Mouse (Mus musculus): ENCODE measurements around the gene Rassf1.

Gene Rassf1

DNA sequence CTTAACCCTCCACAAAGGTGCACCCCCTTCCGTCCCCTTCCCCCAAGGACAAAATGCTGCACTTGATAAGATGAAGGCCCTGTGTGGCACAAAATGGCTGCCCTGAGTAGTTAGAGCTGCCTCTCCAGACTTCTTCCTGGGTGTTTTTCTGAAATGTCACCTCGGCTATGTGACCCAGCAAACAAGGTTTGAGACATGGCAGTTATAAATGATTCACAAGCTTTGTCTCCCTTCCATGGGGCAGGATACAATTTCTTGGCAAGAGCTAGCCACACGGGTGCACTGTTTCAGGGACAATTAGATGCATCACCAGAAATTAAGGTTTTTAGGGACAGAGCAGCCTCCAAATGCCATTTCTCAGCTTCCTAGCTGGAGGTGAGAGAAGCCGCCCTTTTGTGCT lies 10.9 kb upstream of the Rassf1 start:
- DNase-seq (ENCODE audit: low read depth, low spot score), result no peak

DNA sequence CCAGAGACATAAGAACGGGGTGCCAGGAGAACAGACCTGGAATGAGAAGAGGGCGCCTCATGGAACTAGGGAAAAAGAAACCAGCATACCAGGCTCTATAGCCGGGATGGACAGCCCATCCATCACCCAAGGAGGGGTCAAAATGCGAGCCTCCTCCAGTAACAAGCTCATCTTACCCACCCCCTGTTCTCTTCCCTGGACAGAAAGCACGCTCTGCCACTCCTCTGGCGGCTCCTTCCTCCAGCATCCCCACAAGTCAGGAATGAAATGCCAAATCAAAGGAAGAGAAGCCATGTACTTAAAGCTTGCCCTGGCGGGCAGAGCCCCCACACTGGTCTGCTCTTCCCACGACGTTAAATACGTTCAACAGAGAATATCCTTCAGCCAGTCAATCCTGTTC lies 10.3 kb upstream of the Rassf1 start:
- no peak for DNase-seq (ENCODE audit: low read depth, low spot score)

DNA sequence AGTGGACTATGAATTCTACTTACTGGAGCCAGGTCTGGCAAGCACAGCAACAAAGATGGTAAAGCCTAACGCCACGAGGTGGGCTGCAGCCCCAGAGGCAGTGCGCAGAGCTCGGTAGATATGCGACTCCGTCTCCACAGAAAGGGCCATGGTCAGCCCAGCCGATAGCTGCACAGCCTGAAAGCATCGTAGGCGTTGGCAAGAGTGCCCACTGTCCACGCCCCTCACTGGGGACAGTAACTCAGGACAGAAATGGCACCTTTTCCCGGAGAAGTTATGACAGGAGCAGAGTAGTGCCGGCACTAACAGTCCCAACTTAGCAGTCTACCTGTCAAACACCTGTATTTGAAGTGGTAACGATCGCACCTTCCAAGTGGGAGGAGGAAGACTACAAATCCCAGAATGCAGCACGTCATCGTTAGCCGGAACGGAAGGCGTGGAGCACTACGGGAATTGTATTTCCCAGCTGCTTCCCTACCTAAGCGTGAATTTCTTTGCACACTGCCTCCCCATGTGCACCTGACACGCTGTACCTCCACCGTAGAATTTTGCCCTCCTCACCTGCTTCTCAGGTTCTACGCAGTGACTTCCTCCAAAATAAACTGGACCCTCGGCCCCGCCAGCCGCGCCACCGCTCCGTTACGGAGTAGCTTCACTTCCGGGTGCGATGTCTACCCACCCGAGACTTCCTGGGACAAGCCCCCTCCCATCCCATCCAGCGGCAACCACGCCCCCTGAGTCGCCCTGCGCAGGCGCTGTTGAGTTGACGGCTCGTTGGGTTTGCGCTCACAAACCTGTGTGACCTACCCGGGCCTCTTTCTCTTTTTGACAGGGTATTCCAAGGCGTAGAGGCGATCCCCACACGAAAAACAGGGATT lies 9.6 kb upstream of the Rassf1 start, which contains the start of the genes Cyb561d2 and Nprl2:
Gene Cyb561d2, minus strand, starts transcription at position 720 of the 878 bp plus-strand sequence.
Gene Nprl2, plus strand, starts transcription at position 753 of the 878 bp plus-strand sequence.
- peak; percentile 83 for DNase-seq (ENCODE audit: low read depth, low spot score)

DNA sequence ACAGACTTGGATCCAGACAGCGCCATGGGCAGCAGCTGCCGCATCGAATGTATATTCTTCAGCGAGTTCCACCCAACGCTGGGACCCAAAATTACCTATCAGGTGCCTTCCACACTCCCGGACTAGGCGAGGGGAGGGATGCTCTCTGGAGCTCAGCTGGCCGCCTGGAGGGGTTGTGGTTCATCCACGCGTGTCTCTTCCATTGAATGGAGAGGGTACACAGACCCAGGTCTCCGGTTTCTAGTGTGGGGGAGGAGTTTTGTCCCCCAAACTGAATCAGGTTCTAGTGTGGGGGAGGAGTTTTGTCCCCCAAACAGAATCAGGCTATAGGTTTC lies 9.0 kb upstream of the Rassf1 start:
- DNase-seq (ENCODE audit: low read depth, low spot score), result no peak

DNA sequence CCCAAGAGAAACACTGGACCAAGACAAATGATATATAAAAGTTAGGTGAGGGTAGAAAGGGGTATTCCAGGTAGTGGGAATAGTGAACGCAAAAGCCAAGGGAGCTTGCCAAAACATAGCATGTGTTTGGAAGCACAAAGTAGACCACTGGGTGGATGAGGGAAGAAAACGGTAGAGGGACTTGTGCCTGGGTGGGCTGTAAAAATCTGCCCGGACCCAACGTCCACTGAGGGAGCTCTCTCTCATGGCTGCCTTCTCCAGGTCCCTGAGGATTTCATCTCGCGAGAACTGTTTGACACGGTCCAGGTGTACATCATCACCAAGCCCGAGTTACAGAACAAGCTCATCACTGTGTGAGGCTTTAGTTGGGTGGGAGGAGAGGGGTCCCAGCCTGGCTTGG lies 8.6 kb upstream of the Rassf1 start:
- no peak for DNase-seq (ENCODE audit: low read depth, low spot score)

DNA sequence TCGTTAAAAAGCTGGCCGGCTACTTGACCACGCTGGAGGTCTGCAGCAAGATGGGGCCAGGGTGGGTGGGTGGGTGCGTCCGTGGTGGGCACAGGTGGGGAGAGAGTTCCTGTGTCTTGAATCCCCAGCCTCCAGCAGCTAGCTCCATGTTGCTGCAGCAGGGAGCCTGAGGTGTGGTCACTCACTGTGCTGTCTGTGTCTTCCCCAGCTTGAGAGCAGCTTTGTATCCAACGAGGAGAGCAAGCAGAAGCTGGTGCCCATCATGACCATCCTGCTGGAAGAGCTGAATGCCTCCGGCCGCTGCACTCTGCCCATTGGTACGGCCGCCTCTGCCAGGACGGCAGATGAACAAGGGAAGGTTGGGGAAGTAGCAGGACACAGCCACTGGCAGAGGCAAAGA lies 8.1 kb upstream of the Rassf1 start:
- DNase-seq (ENCODE audit: low read depth, low spot score), result no peak

DNA sequence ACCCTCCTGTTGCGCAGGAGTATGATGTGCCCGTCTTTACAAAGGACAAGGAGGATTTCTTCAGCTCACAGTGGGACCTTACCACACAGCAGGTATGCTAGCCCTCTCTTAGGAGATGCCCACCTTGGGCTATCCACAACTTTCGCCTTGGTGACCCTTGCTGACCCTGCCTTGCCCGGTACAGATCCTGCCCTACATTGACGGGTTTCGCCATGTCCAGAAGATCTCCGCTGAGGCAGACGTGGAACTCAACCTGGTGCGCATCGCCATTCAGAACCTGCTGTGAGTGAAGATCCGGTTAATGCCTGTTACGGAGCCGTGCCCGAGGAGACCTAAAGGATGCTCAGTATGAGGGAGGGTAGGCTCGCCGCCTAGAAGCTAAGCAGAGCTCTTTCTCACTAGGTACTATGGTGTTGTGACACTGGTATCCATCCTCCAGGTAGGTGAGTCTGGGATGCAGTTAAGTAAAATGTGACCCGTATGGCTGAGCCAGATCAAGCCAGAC lies 7.1 kb upstream of the Rassf1 start:
- no peak for DNase-seq (ENCODE audit: low read depth, low spot score)

DNA sequence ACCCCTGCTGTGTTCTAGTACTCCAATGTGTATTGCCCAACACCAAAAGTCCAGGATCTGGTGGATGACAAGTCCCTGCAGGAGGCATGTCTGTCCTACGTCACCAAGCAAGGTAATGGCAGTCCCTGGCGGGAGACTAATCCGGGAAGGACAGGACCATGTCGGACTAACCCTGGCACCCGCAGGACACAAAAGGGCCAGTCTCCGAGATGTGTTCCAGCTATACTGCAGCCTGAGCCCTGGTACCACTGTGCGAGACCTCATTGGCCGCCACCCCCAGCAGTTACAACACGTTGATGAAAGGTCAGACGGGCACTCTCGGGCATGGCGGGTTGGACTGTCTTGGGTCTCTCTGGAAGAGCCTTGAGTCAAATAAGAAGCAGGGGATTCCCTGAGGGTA lies 6.6 kb upstream of the Rassf1 start:
- no peak for DNase-seq (ENCODE audit: low read depth, low spot score)

DNA sequence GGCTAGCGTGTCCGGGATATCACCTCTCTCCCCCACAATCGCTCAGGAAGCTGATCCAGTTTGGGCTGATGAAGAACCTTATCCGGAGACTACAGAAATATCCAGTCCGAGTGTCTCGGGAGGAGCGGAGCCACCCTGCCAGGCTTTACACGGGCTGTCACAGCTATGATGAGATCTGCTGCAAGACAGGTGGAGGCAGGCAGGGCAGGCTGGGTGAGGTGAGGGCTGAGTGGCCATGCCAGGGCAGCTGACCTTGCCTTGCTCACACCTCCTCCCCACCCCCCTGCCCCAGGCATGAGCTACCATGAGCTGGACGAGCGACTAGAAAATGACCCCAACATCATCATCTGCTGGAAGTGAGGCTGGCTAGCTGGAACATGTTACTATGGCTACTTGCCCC lies 6.2 kb upstream of the Rassf1 start:
- no peak for DNase-seq (ENCODE audit: low read depth, low spot score)

DNA sequence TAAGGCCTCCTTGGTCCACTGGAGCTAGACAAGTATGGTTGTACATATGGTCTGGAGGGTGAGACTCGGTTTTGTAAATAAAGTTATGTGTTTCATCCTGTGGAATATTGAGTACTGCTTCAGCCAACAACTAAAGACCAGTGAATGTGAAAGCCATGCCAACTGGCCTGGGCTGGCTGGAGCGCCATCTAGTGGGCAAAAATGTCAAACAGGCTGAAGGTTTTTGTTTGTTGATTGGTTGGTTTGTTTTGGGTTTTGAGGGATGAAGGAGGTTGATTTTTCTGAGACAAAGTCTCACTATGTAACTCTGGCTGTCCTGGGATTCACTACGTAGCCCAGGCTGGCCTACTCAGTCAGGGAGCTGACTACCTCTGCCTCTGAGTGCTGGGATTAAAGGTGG lies 5.8 kb upstream of the Rassf1 start:
- no peak for DNase-seq (ENCODE audit: low read depth, low spot score)

DNA sequence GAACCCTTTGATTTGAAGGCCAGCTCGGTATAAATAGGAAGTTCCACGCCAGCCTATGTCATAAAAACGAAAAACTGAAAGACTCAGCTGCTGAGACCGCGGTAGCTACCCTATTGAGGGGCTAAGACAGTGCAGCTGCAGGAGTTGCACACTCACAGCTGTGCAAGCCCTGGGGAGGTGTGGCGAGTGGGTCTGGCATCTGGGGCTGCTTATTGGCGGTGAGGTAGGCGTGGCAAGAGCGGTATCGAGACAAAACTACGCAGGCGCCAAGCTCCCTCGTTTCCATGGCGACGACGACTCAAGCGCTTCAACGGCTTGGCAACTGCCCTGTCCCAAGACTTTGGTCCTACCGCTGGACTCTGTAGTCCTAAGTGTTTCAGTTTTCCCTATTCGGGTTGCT lies 4.3 kb upstream of the Rassf1 start, which contains the start of gene Zmynd10:
Gene Zmynd10, plus strand, starts transcription at position 273 of the 400 bp plus-strand sequence.
- no peak for DNase-seq (ENCODE audit: low read depth, low spot score)

DNA sequence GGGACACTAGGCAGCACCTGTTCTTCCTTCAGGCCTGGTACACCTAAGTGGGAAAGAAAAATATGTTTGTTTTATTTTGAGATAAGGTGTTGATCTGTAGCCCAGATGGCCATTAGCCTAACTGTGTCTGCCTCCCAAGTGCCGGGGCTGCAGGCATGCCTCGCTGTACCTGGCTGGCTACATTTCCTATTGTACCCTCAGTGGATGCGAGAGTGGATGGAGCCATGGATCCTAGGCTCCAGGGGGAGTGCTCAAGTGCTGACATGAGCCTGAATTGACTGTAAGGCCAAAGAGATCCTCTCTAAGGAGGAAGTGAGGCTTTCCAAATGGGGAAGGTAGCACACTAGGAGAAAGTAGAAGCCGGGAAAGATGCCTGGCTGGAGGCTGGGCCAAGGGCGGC lies 3.4 kb upstream of the Rassf1 start:
- DNase-seq (ENCODE audit: low read depth, low spot score), result no peak

DNA sequence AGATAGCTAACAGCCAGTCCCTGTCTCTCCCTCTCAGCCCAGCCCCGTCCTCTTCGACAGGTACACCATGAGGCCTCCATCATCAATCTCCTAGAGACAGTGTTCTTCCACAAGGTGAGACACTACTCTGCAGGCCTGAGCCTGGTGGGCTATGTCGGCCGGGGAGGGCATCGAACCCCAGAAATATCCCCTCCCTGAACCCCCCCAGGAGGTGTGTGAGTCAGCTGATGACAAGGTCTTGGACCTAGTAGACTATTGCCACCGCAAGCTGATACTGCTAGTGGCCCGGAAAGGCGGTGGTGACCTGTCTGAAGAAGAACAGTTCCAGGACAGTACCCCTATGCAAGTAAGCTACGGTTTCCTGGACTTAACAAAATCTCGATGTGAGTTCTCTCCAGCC lies 2.5 kb upstream of the Rassf1 start:
- no peak for DNase-seq (ENCODE audit: low read depth, low spot score)

DNA sequence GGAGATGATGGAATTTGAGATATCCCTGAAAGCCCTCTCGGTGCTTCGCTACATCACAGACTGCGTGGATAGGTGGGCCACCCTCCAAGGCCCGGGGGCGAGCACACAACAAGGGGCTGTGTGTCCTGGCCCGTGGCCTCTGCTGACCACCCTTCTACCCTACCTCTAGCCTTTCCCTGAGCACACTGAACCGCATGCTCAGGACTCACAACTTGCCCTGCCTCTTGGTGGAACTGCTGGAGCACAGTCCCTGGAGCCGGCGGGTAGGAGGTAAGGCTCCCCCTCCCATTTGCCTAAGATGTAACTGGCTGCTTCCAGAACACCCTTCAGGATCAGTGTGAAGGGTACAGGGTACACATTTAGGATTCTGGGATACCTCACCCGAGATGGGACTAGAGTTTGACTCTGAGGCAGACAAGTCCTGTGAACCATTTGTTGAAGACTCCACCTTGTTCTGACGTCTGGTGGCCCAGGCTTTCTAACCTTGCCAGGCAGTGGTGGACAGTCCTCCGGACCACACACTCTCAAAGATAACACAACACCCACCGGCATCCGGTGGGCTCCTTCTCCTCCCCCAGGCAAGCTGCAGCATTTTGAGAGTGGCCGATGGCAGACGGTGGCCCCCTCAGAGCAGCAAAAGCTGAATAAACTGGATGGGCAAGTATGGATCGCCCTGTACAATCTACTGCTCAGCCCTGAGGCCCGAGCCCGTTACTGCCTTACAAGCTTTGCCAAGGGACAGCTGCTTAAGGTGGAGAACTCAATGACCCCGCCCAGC lies 1.9 kb upstream of the Rassf1 start:
- DNase-seq (ENCODE audit: low read depth, low spot score), result no peak

DNA sequence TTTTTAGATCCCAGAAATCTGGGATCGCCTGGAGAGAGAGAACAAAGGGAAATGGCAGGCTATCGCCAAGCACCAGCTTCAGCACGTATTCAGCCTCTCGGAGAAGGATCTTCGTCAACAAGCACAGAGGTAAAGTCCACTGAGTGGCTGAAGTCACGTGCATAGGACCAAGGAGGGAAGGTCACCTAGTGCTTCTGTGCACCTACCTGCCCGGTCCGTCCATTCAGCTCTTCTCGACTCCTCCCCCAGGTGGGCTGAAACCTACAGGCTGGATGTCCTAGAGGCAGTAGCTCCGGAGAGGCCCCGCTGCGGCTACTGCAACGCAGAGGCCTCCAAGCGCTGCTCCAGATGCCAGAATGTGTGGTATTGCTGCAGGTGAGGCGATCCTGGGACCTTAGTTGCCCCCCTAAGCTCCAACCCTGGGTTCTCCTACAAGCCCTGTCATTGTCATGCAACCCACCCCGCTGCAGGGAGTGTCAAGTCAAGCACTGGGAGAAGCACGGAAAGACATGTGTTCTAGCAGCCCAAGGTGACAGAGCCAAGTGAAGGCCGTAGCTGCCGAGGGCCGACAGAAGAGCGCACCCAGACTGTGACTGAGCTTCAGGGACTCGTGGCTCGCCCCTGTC lies 751 bp upstream of the Rassf1 start:
- DNase-seq (ENCODE audit: low read depth, low spot score), result no peak

DNA sequence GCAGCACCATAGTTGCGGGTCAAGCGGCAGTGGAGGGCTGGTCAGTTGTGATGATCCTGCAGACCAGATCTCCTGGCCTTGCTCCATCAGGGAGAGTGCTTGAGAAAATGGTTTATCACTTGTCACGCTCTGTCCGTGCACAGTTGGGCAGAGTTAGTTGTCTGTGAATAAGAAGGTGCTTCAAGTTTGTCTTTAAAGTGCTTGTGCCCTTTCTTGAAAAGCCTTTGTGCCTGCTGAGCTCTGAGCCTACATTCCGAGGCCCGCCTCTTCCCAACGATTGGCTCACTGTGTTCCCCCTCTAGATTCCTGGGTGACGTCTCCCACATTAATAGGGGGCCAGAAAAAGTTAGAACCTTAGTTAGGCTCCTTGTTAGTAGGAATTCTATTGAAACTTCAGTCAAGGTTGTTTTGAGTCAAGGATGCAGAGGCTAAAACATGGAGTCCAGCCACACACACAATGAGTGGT lies 568 bp downstream of the Rassf1 start:
- DNase-seq (ENCODE audit: low read depth, low spot score), result no peak

DNA sequence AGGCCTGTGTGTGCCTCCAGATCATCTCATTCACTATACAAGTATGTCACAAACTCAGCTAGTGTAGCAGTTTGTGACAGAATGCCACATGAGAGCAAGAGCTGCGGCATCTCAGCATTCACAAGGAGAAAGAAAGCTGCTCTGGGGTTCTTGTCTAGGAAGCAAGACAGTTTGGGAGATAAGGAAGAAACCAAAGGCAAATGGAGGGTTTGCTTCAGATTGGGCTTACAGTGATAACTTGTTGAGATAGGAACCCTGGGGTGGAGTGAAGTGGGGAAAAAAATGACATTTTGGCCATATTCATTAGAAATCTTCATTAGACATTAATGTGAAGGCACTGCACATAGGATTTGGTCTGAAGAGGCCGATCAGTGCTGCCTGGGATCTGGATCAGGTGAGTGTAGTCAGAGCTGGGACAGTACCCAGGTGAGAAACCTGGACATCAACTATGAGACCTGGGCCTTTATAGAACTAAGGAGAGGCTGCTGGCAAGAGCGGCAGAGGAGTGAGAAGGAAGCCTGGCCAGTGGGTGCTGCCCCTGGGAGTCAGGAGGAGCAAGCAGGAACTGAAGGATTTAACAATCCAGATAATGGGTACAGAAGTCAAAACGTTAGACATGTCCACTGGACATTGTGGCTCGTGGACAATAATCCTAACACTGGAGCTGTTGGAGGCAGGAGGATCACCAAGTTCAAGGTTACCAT lies 1.5 kb downstream of the Rassf1 start:
- no peak for DNase-seq (ENCODE audit: low read depth, low spot score)

DNA sequence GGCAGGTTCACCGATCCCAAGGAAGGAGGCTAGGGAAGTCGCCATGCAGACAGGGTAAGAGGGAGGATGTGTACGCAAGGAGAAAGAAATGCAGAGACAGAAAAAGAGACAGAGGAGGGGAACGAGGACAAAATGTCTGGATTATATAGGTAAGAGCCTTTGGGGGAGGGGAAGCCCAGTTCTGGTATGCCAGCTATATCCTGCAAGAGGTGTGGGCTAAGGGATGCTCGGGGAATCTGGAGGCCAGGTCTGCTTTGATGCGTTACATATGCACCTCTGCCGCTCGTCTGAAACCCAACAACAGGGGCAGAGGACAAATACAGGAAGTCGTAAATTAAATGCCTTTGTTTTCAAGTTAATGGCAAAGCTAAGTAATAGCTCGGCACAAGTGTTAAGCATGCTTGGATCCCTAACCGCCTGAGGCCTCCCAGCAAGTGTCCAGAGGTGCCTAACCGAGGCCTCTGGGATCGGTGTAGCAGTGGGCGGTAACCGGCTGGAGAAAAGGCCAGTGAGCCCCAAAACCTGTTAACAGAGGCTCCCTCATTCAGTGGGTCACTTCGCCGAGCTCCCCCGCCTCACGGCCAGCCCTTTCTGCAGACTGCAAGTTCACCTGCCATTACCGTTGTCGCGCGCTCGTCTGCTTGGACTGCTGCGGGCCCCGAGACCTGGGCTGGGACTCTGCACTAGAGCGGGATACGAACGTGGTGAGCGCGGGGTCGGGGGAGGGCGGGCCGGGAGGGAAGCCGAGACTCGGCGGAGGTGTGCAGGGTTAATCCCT lies 2.4 kb downstream of the Rassf1 start:
- no peak for DNase-seq (ENCODE audit: low read depth, low spot score)

DNA sequence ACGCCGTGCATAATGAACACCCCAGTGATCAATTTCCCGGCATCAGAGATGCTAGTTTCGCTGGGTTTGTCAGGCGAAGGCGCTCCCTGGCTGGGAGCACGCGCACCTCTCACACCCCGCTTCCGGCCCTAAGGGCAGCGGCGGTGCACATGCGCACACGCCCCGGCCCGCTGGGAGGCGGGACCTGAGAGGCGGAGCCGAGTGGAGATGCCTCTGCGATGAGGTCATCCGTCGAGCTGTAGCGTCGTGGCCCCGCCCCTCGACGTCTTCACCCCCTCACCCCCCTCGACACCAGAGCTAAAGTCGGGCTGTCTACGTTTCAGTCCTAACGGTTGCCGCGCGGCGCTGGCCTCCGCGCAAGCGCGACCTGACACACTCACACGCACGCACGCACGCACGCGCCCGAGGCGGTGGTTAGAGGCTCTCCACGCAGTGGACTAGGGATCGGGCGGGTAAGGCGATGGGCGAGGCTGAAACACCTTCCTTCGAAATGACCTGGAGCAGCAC lies 3.0 kb downstream of the Rassf1 start:
- peak; percentile 96 for DNase-seq (ENCODE audit: low read depth, low spot score)

DNA sequence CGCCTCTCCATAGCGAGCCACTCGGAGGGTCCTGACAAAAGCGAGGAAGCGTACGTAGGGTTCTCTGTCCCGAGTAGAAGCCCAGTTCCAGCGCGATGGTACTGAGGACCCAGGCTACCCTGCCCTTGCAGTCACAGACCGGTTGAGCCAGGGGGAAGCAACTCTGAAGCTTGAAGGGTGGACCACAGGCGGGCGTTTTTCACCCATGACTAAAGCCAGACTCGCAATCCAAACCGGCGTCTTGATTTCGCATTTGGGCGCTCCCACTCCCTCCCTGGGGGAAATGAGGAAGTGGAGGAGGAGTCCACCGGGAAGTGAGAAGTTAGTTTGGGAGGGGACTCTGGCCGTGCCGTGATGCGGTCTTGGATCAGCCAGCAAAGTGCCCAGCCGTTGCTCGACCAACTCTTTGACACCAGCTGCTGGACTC lies 3.7 kb downstream of the Rassf1 start:
- DNase-seq (ENCODE audit: low read depth, low spot score), result no peak

Measured in retina, adult 2 months (tissue).